ENCODE assay signal across 9 mouse cellular contexts in the genomic region with DNA sequence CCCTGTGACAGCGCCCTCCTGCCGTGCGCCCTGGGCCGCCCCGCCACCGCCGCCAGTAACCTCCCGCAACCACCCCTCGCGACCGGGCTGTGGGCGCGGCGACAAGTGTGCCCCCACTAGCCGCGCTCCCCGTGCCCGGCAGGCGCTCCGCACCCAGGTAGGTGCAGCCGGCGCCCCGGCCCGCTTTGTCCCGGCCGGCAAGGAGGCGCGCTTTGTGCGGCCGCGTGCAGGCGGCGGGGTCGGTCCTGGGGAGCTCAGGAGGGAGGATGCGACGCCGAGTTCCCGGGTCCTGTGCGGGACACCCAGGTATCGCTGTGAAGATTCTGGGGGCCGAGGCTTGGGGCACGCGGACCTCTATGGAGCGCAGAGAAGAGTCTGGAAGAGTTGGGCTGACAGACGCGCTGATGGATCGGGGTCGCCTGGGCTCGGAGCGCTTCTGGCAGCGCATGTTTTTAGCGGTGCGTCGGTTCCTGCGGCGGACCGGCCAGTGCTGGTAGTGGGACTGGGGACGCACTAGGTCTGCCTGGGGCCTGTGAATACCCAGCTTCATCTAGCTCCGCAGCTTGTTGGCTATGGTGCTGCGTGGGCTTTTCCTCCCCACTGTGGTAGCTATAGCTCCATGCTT. TPM values are rescaled to one million over a fixed set of nuclear protein-coding genes. Genes with fewer than 3 reads are reported as not detected.
A peak's percentile ranks its signal among the peaks of the same experiment; 100 is the strongest.
DNase-seq lines count a peak whose midpoint lies in the region; ATAC-seq and TF ChIP-seq lines count a peak whose summit lies in the region.
"Had no signal": no experiment of that assay in that cellular context is flagged by ENCODE, and none has a peak within 500 bp of the region (broad histone marks: within the 10 kb centered on the region; RNA-seq: fewer than 3 reads in every experiment).

No protein-coding gene starts in this region.

- H3K36me3 ChIP-seq in testis, adult 2 months (ENCODE audit: control insufficient read depth, insufficient read depth, low read length): no peaks in the 10 kb centered on the region
- H3K36me3 ChIP-seq in intestine, postnatal 0 days (ENCODE audit: control insufficient read depth, insufficient read depth): no peaks in the 10 kb centered on the region

- peak overlapping the region; percentile 20; the same call in 1 of the 2 replicates for H3K27ac ChIP-seq in testis, adult 2 months (ENCODE audit: control insufficient read depth, insufficient read depth, low read depth, low read length)
- H3K27ac ChIP-seq in intestine, postnatal 0 days (ENCODE audit: low read depth, low read length): no peak overlapping the region
- H3K27ac ChIP-seq in olfactory bulb, adult 2 months (ENCODE audit: insufficient read depth, low read depth, low read length): peak overlapping the region; percentile 37

- DNase-seq in cerebellum, adult 11-12 months: no peak
- no peak for DNase-seq in testis, postnatal 14 days (ENCODE audit: low spot score)
- DNase-seq in gastrocnemius, postnatal 25 days: no peak
- no peak for DNase-seq in right cerebral cortex, adult 18-20 months

- H3K4me1 ChIP-seq in testis, adult 2 months (ENCODE audit: control insufficient read depth, insufficient read depth, low read length): peaks cover 12% of the 10 kb centered on the region
- no peaks in the 10 kb centered on the region for H3K4me1 ChIP-seq in intestine, postnatal 0 days (replicated peaks; ENCODE audit: control insufficient read depth, insufficient read depth, low read length)
- H3K4me1 ChIP-seq in olfactory bulb, adult 2 months (ENCODE audit: control insufficient read depth, insufficient read depth, low read length): peaks cover 19% of the 10 kb centered on the region

- H3K4me2 ChIP-seq in intestine, postnatal 0 days (replicated peaks; ENCODE audit: low read depth): peak overlapping the region; percentile 81

- H3K9ac ChIP-seq in intestine, postnatal 0 days (ENCODE audit: low read depth, low read length): peak overlapping the region; percentile 26

- H3K4me3 ChIP-seq in testis, adult 2 months (ENCODE audit: control insufficient read depth, low read depth, low read length): peak overlapping the region; percentile 87
- H3K4me3 ChIP-seq in intestine, postnatal 0 days (ENCODE audit: low read depth, low read length): peak overlapping the region; percentile 46
- peak overlapping the region; percentile 72 for H3K4me3 ChIP-seq in olfactory bulb, adult 2 months (ENCODE audit: insufficient read depth, low read depth, low read length)
- H3K4me3 ChIP-seq: erythroblast, embryonic 14.5 days had no signal

- WGBS in intestine, postnatal 0 days: 1% methylated on average over 54 of the region's 60 CpGs
- 2% methylated on average over 60 of the region's 60 CpGs for WGBS in olfactory bulb, adult 2 months

- peak; percentile 36; the same call in 1 of the 2 replicates for ATAC-seq in cerebellum, adult (ENCODE audit: insufficient number of reproducible peaks, low FRiP score, low TSS enrichment)
- ATAC-seq in intestine, postnatal 0 days: no peak; the same call in 1 of the 2 replicates

- TF ChIP-seq POLR2A in testis, adult 2 months (IDR thresholded peaks at IDR 0.05; ENCODE audit: control insufficient read depth, low read depth, low read length): no peak
- peak; percentile 2; the same call in 1 of the 2 replicates for TF ChIP-seq POLR2A in olfactory bulb, adult 2 months (IDR thresholded peaks at IDR 0.05; ENCODE audit: insufficient read depth, low read depth, low read length)

- no peak for TF ChIP-seq CTCF in testis, adult 2 months (IDR thresholded peaks at IDR 0.05; ENCODE audit: control insufficient read depth, insufficient read depth, insufficient replicate concordance, low read depth, low read length)
- TF ChIP-seq CTCF in intestine, postnatal 0 days (IDR thresholded peaks at IDR 0.05; ENCODE audit: low read depth): no peak
- TF ChIP-seq CTCF in olfactory bulb, adult 2 months (IDR thresholded peaks at IDR 0.05; ENCODE audit: insufficient read depth, low read depth, low read length): no peak

- H3K27me3 ChIP-seq in testis, adult 2 months (ENCODE audit: control insufficient read depth, insufficient read depth, low read length): no peaks in the 10 kb centered on the region
- peaks cover 46% of the 10 kb centered on the region for H3K27me3 ChIP-seq in intestine, postnatal 0 days (replicated peaks; ENCODE audit: control insufficient read depth, insufficient read depth, low read length)

- no peaks in the 10 kb centered on the region for H3K9me3 ChIP-seq in intestine, postnatal 0 days (ENCODE audit: control insufficient read depth)

RNA-seq across cellular contexts. Expression of a gene that starts 1.3 kb away (rescaled TPM):
- 1.1 and 1.3 TPM in 2 replicates for polyA plus RNA-seq in testis, adult 2 months (2012; rRNA removed)
- polyA plus RNA-seq in intestine, postnatal 0 days (2015; fragmentation: Nextera tagmentation; extraction: Ambion mirVana): 0.27 and 0.31 TPM in 2 replicates
- polyA plus RNA-seq in olfactory bulb, adult 2 months (2012; ENCODE audit: insufficient read depth, insufficient read length, low replicate concordance, missing spikeins): 60.8 TPM in 1 of 2 replicates, not detected in the other
- under 1 TPM; 0.08 to 0.31 TPM for total RNA-seq in gastrocnemius, postnatal 25 days (2021)
- polyA plus RNA-seq: erythroblast, embryonic 14.5 days had no signal

RNA-seq across cellular contexts. Expression of a gene that starts 13.8 kb away (rescaled TPM):
- 4.9 and 5.1 TPM in 2 replicates for polyA plus RNA-seq in testis, adult 2 months (2012; rRNA removed)
- 1.0 and 1.1 TPM in 2 replicates for polyA plus RNA-seq in intestine, postnatal 0 days (2015; fragmentation: Nextera tagmentation; extraction: Ambion mirVana)
- polyA plus RNA-seq in olfactory bulb, adult 2 months (2012; ENCODE audit: insufficient read depth, insufficient read length, low replicate concordance, missing spikeins): not detected in 2 replicates
- not detected for total RNA-seq in gastrocnemius, postnatal 25 days (2021)

RNA-seq across cellular contexts. Expression of a gene that starts 44.0 kb away (rescaled TPM):
- 218 and 233 TPM in 2 replicates for polyA plus RNA-seq in testis, adult 2 months (2012; rRNA removed)
- polyA plus RNA-seq in intestine, postnatal 0 days (2015; fragmentation: Nextera tagmentation; extraction: Ambion mirVana): 17.0 and 18.3 TPM in 2 replicates
- not detected in 2 replicates for polyA plus RNA-seq in olfactory bulb, adult 2 months (2012; ENCODE audit: insufficient read depth, insufficient read length, low replicate concordance, missing spikeins)
- total RNA-seq in gastrocnemius, postnatal 25 days (2021): 1 to 10 TPM; 1.9 to 2.1 TPM

Comparison
In these comparisons a context has a peak if more than half of its experiments do, and no peak if none do; other contexts are left out.
1. RNA of a gene that starts 44.0 kb away (polyA plus RNA-seq): 218 to 233 TPM in testis, adult 2 months and 17.0 to 18.3 TPM in intestine, postnatal 0 days; not detected in olfactory bulb, adult 2 months; every median in the first group is over 10 times any median in the second.
2. Peak in every context shown above with its lines, with median percentiles within 50 percentile points of each other: H3K4me3 ChIP-seq.